Mouse (Mus musculus): ENCODE results near the gene Nbea. TPM values are rescaled to one million over a fixed set of nuclear protein-coding genes. Genes with fewer than 3 reads are reported as not detected.
A peak's percentile ranks its signal among the peaks of the same experiment; 100 is the strongest.

Nbea gene
- polyA plus RNA-seq, 1 experiment from 2014 or later: 54.6 TPM

- no peak overlapping the region for H3K27ac ChIP-seq (ENCODE audit: low read depth, low read length)
- no peak for ATAC-seq
- 24% methylated on average over 8 of the region's 8 CpGs for WGBS
- no peaks in the 10 kb centered on the region for H3K36me3 ChIP-seq (ENCODE audit: control insufficient read depth, insufficient read depth, low read length)
- no peaks in the 10 kb centered on the region for H3K4me1 ChIP-seq (ENCODE audit: control insufficient read depth, insufficient read depth, low read length)
- H3K9me3 ChIP-seq (replicated peaks; ENCODE audit: control insufficient read depth, low read length): no peaks in the 10 kb centered on the region
- H3K4me2 ChIP-seq (ENCODE audit: low read length): no peak overlapping the region
- H3K4me3 ChIP-seq (ENCODE audit: low read depth, low read length): no peak overlapping the region
- DNase-seq (ENCODE audit: low spot score): no peak
- no peak overlapping the region for H3K9ac ChIP-seq (ENCODE audit: low read length)
- peaks cover 18% of the 10 kb centered on the region; the same call in 1 of the 2 replicates for H3K27me3 ChIP-seq (replicated peaks; ENCODE audit: control insufficient read depth, insufficient read depth, low read length)
Measured at GRCm38 (mm10) chr3:55763591-55763990, 419.9 kb downstream of the Nbea start.

DNA sequence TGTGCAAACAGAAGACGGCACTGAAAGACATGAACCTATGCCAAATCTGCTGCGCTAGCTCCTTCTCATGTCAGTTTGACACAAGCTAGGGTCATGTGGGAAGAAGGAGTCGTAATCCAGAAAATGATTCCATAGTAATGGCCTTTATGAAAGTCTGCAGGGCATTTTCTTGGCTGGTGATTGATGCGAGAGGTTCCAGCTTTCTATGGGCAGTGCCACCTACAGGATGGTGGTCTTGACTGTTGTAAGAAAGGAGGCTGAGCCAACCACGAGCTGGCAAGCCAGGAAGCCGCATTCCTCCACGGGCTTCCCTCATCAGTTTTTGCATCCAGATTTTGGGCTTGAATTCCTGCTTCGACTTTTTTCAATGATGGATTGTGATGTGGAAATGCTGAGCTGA, 425.2 kb downstream of the Nbea start:
- Histone ChIP-seq H3K9me3 (replicated peaks; ENCODE audit: control insufficient read depth, low read length) (no peaks in the 10 kb centered on the region), H3K4me2 (ENCODE audit: low read length) (no peak overlapping the region), H3K9ac (ENCODE audit: low read length) (no peak overlapping the region), H3K27ac (ENCODE audit: low read depth, low read length) (no peak overlapping the region), H3K27me3 (replicated peaks; ENCODE audit: control insufficient read depth, insufficient read depth, low read length) (peaks cover 23% of the 10 kb centered on the region), H3K4me1 (ENCODE audit: control insufficient read depth, insufficient read depth, low read length) (peaks cover 20% of the 10 kb centered on the region), H3K36me3 (ENCODE audit: control insufficient read depth, insufficient read depth, low read length) (no peaks in the 10 kb centered on the region), H3K4me3 (ENCODE audit: low read depth, low read length) (no peak overlapping the region)
- DNase-seq (ENCODE audit: low spot score) (peak; percentile 47), ATAC-seq (no peak)
- 40% methylated on average over 8 of the region's 8 CpGs for WGBS

GRCm38 (mm10) chr3:55756602-55757190, 426.8 kb downstream of the Nbea start:
- Histone ChIP-seq H3K27ac (ENCODE audit: low read depth, low read length) (0 out of 2 replicates have a peak overlapping the region, but pooled peaks have one; percentile 10), H3K4me1 (ENCODE audit: control insufficient read depth, insufficient read depth, low read length) (peaks cover 20% of the 10 kb centered on the region), H3K27me3 (replicated peaks; ENCODE audit: control insufficient read depth, insufficient read depth, low read length) (peaks cover 25% of the 10 kb centered on the region), H3K4me3 (ENCODE audit: low read depth, low read length) (no peak overlapping the region), H3K9me3 (replicated peaks; ENCODE audit: control insufficient read depth, low read length) (no peaks in the 10 kb centered on the region), H3K4me2 (ENCODE audit: low read length) (no peak overlapping the region), H3K36me3 (ENCODE audit: control insufficient read depth, insufficient read depth, low read length) (no peaks in the 10 kb centered on the region), H3K9ac (ENCODE audit: low read length) (no peak overlapping the region)
- WGBS: 5% methylated on average over 11 of the region's 11 CpGs
- peak; percentile 79 for ATAC-seq
- DNase-seq (ENCODE audit: low spot score): peak; percentile 75

DNA sequence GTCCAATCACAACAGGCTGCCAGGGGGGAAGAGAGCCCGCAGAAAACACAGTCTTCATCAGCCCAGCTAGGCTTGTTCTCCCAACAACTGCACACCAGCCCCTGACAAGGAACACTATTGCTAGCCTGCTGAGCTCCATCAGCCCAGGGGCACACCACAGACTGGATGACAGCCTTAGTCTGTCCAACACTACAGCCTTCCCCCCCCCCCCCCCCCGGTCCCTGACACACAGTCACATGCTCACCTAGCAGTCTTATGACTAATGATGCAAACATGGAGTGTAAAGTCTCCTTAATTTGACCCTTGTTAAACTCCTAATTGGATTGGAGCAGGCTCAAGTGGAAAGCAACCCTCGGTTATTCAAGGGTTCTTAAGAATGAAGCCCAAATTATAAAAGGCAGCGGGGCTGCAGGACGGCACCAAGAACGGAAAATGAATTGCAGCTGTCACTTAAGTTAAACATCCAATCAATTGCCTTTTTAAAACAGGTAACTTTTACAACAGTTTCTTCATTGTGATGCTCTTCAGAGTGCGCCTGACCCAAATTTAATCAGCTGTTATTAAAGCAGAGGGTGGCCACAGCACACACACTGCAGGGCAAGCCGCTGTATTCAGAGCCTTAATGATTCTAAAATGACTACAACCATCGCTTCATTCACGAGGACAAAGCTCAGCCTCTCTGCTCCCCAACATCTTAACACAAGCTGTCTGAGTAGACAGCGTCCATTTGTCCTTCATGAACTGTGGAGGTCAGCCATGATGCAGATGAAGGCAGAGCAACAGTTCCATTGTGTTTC, 427.5 kb downstream of the Nbea start:
- Histone ChIP-seq H3K27me3 (replicated peaks; ENCODE audit: control insufficient read depth, insufficient read depth, low read length) (peaks cover 25% of the 10 kb centered on the region), H3K9me3 (replicated peaks; ENCODE audit: control insufficient read depth, low read length) (no peaks in the 10 kb centered on the region), H3K4me2 (ENCODE audit: low read length) (0 out of 2 replicates have a peak overlapping the region, but pooled peaks have one; percentile 8), H3K27ac (ENCODE audit: low read depth, low read length) (no peak overlapping the region), H3K4me3 (ENCODE audit: low read depth, low read length) (no peak overlapping the region), H3K9ac (ENCODE audit: low read length) (no peak overlapping the region), H3K4me1 (ENCODE audit: control insufficient read depth, insufficient read depth, low read length) (peaks cover 26% of the 10 kb centered on the region), H3K36me3 (ENCODE audit: control insufficient read depth, insufficient read depth, low read length) (no peaks in the 10 kb centered on the region)
- peak; percentile 77 for ATAC-seq
- peak; percentile 77 for DNase-seq (ENCODE audit: low spot score)
- WGBS: 3% methylated on average over 10 of the region's 11 CpGs

DNA sequence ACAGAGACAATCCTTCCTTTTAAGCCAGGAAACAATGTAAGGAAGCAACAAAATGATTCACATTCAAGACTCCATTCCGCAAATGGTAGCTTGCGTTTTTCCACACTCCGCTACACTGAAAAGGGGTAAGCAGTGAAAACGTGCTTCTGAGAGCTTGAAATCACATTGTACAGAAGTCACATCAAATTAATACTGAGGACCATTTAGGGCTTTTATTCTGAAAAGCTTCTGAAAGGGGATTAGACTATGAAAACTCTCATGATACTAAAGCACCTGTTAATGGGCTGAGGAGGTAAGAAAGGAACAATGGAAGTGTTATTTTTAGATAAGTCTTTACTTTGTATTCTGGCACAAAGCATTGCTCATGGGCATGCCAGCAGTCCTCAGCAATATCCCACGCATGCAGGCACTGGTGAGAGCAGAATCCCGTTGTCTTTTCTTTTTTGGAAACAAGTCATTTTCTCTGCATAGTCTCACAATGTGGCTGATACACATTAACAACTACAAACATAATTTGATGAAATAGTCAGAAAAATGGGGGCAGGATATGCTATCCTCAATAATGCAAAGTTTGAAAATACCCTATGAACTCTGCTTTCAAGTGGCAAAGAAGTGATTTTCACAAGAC, 428.4 kb downstream of the Nbea start:
- Histone ChIP-seq H3K27ac (ENCODE audit: low read depth, low read length) (peak overlapping the region; percentile 6; the same call in 1 of the 2 replicates), H3K4me2 (ENCODE audit: low read length) (no peak overlapping the region), H3K9me3 (replicated peaks; ENCODE audit: control insufficient read depth, low read length) (no peaks in the 10 kb centered on the region), H3K4me3 (ENCODE audit: low read depth, low read length) (no peak overlapping the region), H3K36me3 (ENCODE audit: control insufficient read depth, insufficient read depth, low read length) (no peaks in the 10 kb centered on the region), H3K4me1 (ENCODE audit: control insufficient read depth, insufficient read depth, low read length) (peaks cover 32% of the 10 kb centered on the region), H3K27me3 (replicated peaks; ENCODE audit: control insufficient read depth, insufficient read depth, low read length) (peaks cover 23% of the 10 kb centered on the region), H3K9ac (ENCODE audit: low read length) (no peak overlapping the region)
- no peak for DNase-seq (ENCODE audit: low spot score)
- WGBS: 9% methylated on average over 6 of the region's 6 CpGs
- no peak for ATAC-seq

DNA sequence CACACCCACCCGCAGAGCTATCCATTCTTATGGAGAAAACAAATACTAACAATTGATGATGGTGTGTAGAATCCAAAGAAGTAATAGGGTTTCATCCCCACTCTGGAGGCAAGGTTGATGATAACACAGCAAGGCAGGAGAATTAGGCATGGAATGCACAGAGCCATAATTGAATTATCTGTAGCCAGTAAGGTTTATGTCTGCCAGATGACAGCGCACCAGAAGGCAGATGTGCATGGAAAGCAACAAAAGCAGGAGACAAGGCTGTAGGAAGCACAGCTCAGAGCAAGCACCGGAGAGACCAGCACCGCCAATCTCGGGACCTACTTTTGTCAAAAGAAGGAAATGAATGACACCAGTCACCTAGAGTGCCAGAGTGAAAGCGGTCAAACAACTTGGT, 429.6 kb downstream of the Nbea start:
- whole genome bisulfite sequencing: 92% methylated on average over 6 of the region's 6 CpGs
- peaks cover 27% of the 10 kb centered on the region for H3K27me3 ChIP-seq (replicated peaks; ENCODE audit: control insufficient read depth, insufficient read depth, low read length)
- no peak overlapping the region for H3K4me2 ChIP-seq (ENCODE audit: low read length)
- ATAC-seq (no peak), DNase-seq (ENCODE audit: low spot score) (no peak)
- no peak overlapping the region for H3K4me3 ChIP-seq (ENCODE audit: low read depth, low read length)
- H3K27ac ChIP-seq (ENCODE audit: low read depth, low read length): no peak overlapping the region
- no peaks in the 10 kb centered on the region for H3K36me3 ChIP-seq (ENCODE audit: control insufficient read depth, insufficient read depth, low read length)
- H3K9ac ChIP-seq (ENCODE audit: low read length): no peak overlapping the region
- peaks cover 32% of the 10 kb centered on the region for H3K4me1 ChIP-seq (ENCODE audit: control insufficient read depth, insufficient read depth, low read length)
- no peaks in the 10 kb centered on the region for H3K9me3 ChIP-seq (replicated peaks; ENCODE audit: control insufficient read depth, low read length)

DNA sequence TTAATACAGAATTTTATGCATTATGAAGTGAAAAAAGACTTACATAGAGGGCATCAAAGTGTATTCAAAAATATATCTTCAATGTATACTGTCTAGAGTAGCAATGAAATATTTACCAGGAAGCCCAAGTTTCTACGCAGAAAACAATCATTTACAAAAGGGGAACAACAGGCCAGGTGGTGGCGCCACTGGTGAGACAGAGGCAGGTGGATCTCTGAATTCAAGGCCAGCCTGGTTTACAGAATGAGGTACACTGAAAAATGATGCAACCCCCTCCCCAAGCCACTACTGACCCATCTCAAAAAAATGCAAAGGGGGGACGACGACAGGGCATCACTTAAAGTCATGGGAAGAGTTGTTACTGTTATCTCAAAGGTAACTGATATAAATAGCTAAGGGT, 430.9 kb downstream of the Nbea start:
- H3K4me1 ChIP-seq (ENCODE audit: control insufficient read depth, insufficient read depth, low read length): peaks cover 32% of the 10 kb centered on the region

DNA sequence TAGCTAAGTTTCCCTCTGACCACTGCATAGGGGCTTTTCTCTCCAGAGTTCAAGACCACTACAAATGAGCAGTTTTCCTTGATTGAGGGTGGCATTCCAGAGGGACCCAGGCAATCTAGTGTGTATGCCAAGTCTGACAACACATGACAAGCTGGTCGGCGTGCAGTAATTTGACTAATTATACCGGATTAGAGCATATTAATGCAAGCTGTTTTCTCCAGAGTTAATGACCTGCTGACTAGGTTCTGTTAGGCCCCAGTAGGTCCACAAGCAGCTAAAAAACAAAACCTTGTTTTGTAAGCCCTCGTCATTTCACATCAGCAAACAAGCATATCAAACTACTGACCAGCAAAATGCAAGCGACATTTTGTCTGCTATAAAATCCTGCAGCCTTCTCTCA, 432.1 kb downstream of the Nbea start:
- whole genome bisulfite sequencing: 10% methylated on average over 5 of the region's 5 CpGs
- Histone ChIP-seq H3K27ac (ENCODE audit: low read depth, low read length) (no peak overlapping the region), H3K36me3 (ENCODE audit: control insufficient read depth, insufficient read depth, low read length) (no peaks in the 10 kb centered on the region), H3K9me3 (replicated peaks; ENCODE audit: control insufficient read depth, low read length) (no peaks in the 10 kb centered on the region), H3K4me3 (ENCODE audit: low read depth, low read length) (no peak overlapping the region), H3K4me1 (ENCODE audit: control insufficient read depth, insufficient read depth, low read length) (peaks cover 24% of the 10 kb centered on the region), H3K4me2 (ENCODE audit: low read length) (no peak overlapping the region), H3K9ac (ENCODE audit: low read length) (no peak overlapping the region), H3K27me3 (replicated peaks; ENCODE audit: control insufficient read depth, insufficient read depth, low read length) (peaks cover 46% of the 10 kb centered on the region)
- DNase-seq (ENCODE audit: low spot score): peak; percentile 86
- ATAC-seq: peak; percentile 65

More for the DNA sequence above, 430.9 kb downstream of the Nbea start:
- no peaks in the 10 kb centered on the region for H3K36me3 ChIP-seq (ENCODE audit: control insufficient read depth, insufficient read depth, low read length)
- no peak for DNase-seq (ENCODE audit: low spot score)
- no peak overlapping the region for H3K27ac ChIP-seq (ENCODE audit: low read depth, low read length)
- H3K9me3 ChIP-seq (replicated peaks; ENCODE audit: control insufficient read depth, low read length): no peaks in the 10 kb centered on the region
- 81% methylated on average over 4 of the region's 4 CpGs for WGBS
- H3K4me3 ChIP-seq (ENCODE audit: low read depth, low read length): no peak overlapping the region
- ATAC-seq: no peak
- peaks cover 40% of the 10 kb centered on the region for H3K27me3 ChIP-seq (replicated peaks; ENCODE audit: control insufficient read depth, insufficient read depth, low read length)
- H3K9ac ChIP-seq (ENCODE audit: low read length): no peak overlapping the region
- H3K4me2 ChIP-seq (ENCODE audit: low read length): no peak overlapping the region
